Mouse (Mus musculus): ENCODE results near the gene Prkar2b.

Prkar2b gene

GRCm38 (mm10) chr12:31969111-31969510, 92.0 kb downstream of the Prkar2b start:
- in situ Hi-C loops (cut with MboI, MseI): loop anchor here (5.0 kb wide), 2 partner anchors 173 to 278 kb away; no protein-coding TSS in a partner anchor

GRCm38 (mm10) chr12:31967536-31967935, 93.6 kb downstream of the Prkar2b start:
- in situ Hi-C loops (cut with MboI, MseI): loop anchor here (5.0 kb wide), 2 partner anchors 175 to 280 kb away; no protein-coding TSS in a partner anchor

GRCm38 (mm10) chr12:31966405-31966804, 94.7 kb downstream of the Prkar2b start:
- in situ Hi-C loops (cut with MboI, MseI): loop anchor here (5.0 kb wide), 2 partner anchors 176 to 281 kb away; no protein-coding TSS in a partner anchor

GRCm38 (mm10) chr12:31965517-31966212, 95.4 kb downstream of the Prkar2b start:
- in situ Hi-C loops (cut with MboI, MseI): loop anchor here (5.0 kb wide), 2 partner anchors 177 to 282 kb away; no protein-coding TSS in a partner anchor

GRCm38 (mm10) chr12:31964074-31964473, 97.0 kb downstream of the Prkar2b start:
- in situ Hi-C loops (cut with MboI, MseI): no loop called here

GRCm38 (mm10) chr12:31955843-31956242, 105.3 kb downstream of the Prkar2b start:
- in situ Hi-C loops (cut with MboI, MseI): no loop called here

- in situ Hi-C loops (cut with MboI, MseI): no loop called here
Observed at GRCm38 (mm10) chr12:31950659-31951031, 110.5 kb downstream of the Prkar2b start.

- in situ Hi-C loops (cut with MboI, MseI): no loop called here
Observed at GRCm38 (mm10) chr12:31949759-31950658, 111.1 kb downstream of the Prkar2b start, which contains the start of gene Hbp1. TSS of gene Hbp1 (minus strand) at chr12:31950535.

GRCm38 (mm10) chr12:31949193-31949741, 111.8 kb downstream of the Prkar2b start:
- in situ Hi-C loops (cut with MboI, MseI): no loop called here

- in situ Hi-C loops (cut with MboI, MseI): no loop called here
Observed at GRCm38 (mm10) chr12:31948101-31949000, 112.7 kb downstream of the Prkar2b start.

GRCm38 (mm10) chr12:31947476-31947875, 113.6 kb downstream of the Prkar2b start:
- in situ Hi-C loops (cut with MboI, MseI): no loop called here

- in situ Hi-C loops (cut with MboI, MseI): no loop called here
Observed at GRCm38 (mm10) chr12:31944405-31944804, 116.7 kb downstream of the Prkar2b start.

- in situ Hi-C loops (cut with MboI, MseI): no loop called here
Observed at GRCm38 (mm10) chr12:31943020-31943654, 118.0 kb downstream of the Prkar2b start.

GRCm38 (mm10) chr12:31939026-31939425, 122.1 kb downstream of the Prkar2b start:
- in situ Hi-C loops (cut with MboI, MseI): no loop called here

- in situ Hi-C loops (cut with MboI, MseI): no loop called here
Observed at GRCm38 (mm10) chr12:31938391-31938997, 122.6 kb downstream of the Prkar2b start.

GRCm38 (mm10) chr12:31937613-31938012, 123.5 kb downstream of the Prkar2b start:
- in situ Hi-C loops (cut with MboI, MseI): no loop called here

- in situ Hi-C loops (cut with MboI, MseI): no loop called here
Observed at GRCm38 (mm10) chr12:31936657-31937300, 124.3 kb downstream of the Prkar2b start.

GRCm38 (mm10) chr12:31931818-31932217, 129.3 kb downstream of the Prkar2b start:
- in situ Hi-C loops (cut with MboI, MseI): no loop called here

GRCm38 (mm10) chr12:31928498-31928897, 132.6 kb downstream of the Prkar2b start:
- in situ Hi-C loops (cut with MboI, MseI): no loop called here

GRCm38 (mm10) chr12:31926661-31927061, 134.4 kb downstream of the Prkar2b start:
- in situ Hi-C loops (cut with MboI, MseI): no loop called here

Data from T-helper 1 cell (primary cell).